Mouse (Mus musculus) limb, embryonic 10.5 days (tissue): Measurements from ENCODE around the gene Hoxa7. TPM values are rescaled to one million over a fixed set of nuclear protein-coding genes. Genes with fewer than 3 reads are reported as not detected.

Source experiments
- DNase-seq: peaks from one replicate; pipeline ENCODE4 v3.0.0-alpha.2; 2017; ENCODE audit warnings: low spot score
- H3K27ac ChIP-seq: fragments of 300-500 bp; sonication (generic); 2 replicates; pipeline ENCODE4 v1.5.1; 2016; ENCODE audit warnings: mild to moderate bottlenecking
- H3K27me3 ChIP-seq: fragments of 300-500 bp; sonication (generic); 2 replicates; pipeline ENCODE4 v1.6.1; 2016; ENCODE audit warnings: low read depth, mild to moderate bottlenecking; ENCODE audit not compliant: poor library complexity, severe bottlenecking
- H3K36me3 ChIP-seq: fragments of 300-500 bp; sonication (generic); 2 replicates; pipeline ENCODE4 v1.6.1; 2016; ENCODE audit warnings: mild to moderate bottlenecking, moderate library complexity
- H3K4me1 ChIP-seq: fragments of 300-500 bp; sonication (generic); 2 replicates; pipeline ENCODE4 v1.6.1; 2016
- H3K4me3 ChIP-seq: fragments of 300-500 bp; sonication (generic); 2 replicates; pipeline ENCODE4 v1.5.1; 2016; ENCODE audit warnings: mild to moderate bottlenecking, moderate library complexity
- H3K9me3 ChIP-seq: fragments of 300-500 bp; sonication (generic); replicated peaks from 2 replicates; pipeline ENCODE4 v1.6.1; 2016; ENCODE audit warnings: mild to moderate bottlenecking
- WGBS: fragments of 180-500 bp; shearing (Covaris S2); methylation state at CpG from one replicate; pipeline ENCODE4 v1.1.7; 2016; 5-methylcytosine and 5-hydroxymethylcytosine counted together
- polyA plus RNA-seq: library from polyadenylated mRNA; unstranded; fragments of >200 nt; fragmentation: Nextera tagmentation; extraction: Ambion mirVana; gene quantifications from 2 replicates; pipeline ENCODE4 v1.2.1, GENCODE M21; 2016

The Hoxa7 gene
- polyA plus RNA-seq, 1 experiment from 2014 or later, result 24.8 TPM

DNA sequence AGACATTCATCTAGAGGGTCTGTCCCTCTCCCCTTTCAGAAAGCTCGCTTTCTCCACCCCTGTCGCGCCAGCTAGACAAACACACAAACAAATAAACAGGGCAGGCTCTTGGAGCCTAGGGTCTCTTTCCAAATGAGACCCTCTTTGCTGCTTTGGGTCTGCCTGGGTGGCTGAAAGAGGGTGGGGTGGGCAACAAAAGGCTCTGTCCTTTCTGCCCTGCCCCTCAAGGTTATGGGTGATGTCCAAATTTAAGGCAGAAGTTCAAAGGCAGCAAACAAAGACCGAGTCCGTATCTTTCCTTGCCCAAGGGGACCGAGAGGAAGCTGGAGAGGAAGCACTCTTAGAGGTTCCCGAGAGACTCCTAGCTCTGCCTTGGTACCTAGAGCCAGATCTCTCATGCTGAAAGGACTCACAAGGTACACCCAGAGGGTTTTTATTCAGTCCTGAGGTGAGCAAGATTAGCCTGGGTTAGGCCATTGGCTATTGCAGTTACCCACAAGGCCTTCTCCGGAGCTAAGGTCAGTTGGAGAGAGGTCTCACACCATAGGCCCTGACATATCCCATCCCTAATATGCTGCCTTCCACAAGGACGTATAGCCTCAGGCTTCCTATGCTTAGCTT lies 19.5 kb upstream of the Hoxa7 start:
- H3K9me3 ChIP-seq, result no peaks in the 10 kb centered on the region
- WGBS, result 2% methylated on average over 9 of the region's 9 CpGs
- peak overlapping the region; percentile 99 for H3K27ac ChIP-seq
- peaks cover 51% of the 10 kb centered on the region for H3K4me1 ChIP-seq
- DNase-seq, result no peak
- peaks cover 36% of the 10 kb centered on the region for H3K36me3 ChIP-seq
- peaks cover 73% of the 10 kb centered on the region for H3K27me3 ChIP-seq
- peak overlapping the region; percentile 90 for H3K4me3 ChIP-seq

GRCm38 (mm10) chr6:52240389-52241000 lies 18.8 kb upstream of the Hoxa7 start, which contains the start of gene Hoxa10:
TSS of gene Hoxa10 (minus strand) at chr6:52240854.
- DNase-seq, result peak; percentile 96
- under 1% methylated on average over 35 of the region's 35 CpGs for WGBS
- H3K27me3 ChIP-seq, result peaks cover 73% of the 10 kb centered on the region
- H3K9me3 ChIP-seq, result no peaks in the 10 kb centered on the region
- H3K27ac ChIP-seq, result peak within 1 kb of the TSS; percentile 99
- H3K36me3 ChIP-seq, result peaks cover 40% of the 10 kb centered on the region
- H3K4me3 ChIP-seq, result peak within 1 kb of the TSS; percentile 90
- peaks cover 52% of the 10 kb centered on the region for H3K4me1 ChIP-seq

GRCm38 (mm10) chr6:52239625-52240388 lies 18.2 kb upstream of the Hoxa7 start:
- Histone ChIP-seq H3K36me3 (peaks cover 40% of the 10 kb centered on the region), H3K27ac (peak overlapping the region; percentile 99), H3K4me3 (peak overlapping the region; percentile 90), H3K4me1 (peaks cover 52% of the 10 kb centered on the region), H3K27me3 (peaks cover 72% of the 10 kb centered on the region), H3K9me3 (no peaks in the 10 kb centered on the region)
- under 1% methylated on average over 30 of the region's 30 CpGs for WGBS
- no peak for DNase-seq

- Histone ChIP-seq H3K4me1 (peaks cover 60% of the 10 kb centered on the region), H3K9me3 (no peaks in the 10 kb centered on the region), H3K27me3 (peaks cover 80% of the 10 kb centered on the region), H3K36me3 (peaks cover 47% of the 10 kb centered on the region), H3K4me3 (peak overlapping the region; percentile 90), H3K27ac (peak overlapping the region; percentile 99)
- under 1% methylated on average over 7 of the region's 7 CpGs for WGBS
- DNase-seq, result no peak
Measured at GRCm38 (mm10) chr6:52238976-52239375, 17.3 kb upstream of the Hoxa7 start.

DNA sequence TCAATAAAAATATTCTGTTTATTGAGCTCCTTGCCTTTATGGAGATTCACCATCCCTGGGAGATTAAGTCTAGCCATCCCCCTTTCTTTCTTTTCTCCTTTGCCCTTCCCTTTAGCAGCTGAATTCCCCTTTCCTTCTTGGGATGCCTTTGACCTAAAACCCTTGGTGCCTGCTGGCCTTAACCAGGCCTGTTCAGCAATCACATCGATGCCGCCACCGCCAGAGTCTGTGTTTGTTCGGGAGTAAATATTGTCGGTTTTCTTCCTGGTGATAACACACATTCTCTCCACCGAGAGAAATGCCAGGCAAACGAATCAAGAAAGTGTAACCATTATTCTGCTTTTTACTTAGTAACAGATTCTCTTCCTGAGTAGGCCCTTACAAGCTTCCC lies 16.5 kb upstream of the Hoxa7 start:
- WGBS, result 1% methylated on average over 7 of the region's 7 CpGs
- peaks cover 79% of the 10 kb centered on the region for H3K27me3 ChIP-seq
- peak overlapping the region; percentile 99 for H3K27ac ChIP-seq

DNA sequence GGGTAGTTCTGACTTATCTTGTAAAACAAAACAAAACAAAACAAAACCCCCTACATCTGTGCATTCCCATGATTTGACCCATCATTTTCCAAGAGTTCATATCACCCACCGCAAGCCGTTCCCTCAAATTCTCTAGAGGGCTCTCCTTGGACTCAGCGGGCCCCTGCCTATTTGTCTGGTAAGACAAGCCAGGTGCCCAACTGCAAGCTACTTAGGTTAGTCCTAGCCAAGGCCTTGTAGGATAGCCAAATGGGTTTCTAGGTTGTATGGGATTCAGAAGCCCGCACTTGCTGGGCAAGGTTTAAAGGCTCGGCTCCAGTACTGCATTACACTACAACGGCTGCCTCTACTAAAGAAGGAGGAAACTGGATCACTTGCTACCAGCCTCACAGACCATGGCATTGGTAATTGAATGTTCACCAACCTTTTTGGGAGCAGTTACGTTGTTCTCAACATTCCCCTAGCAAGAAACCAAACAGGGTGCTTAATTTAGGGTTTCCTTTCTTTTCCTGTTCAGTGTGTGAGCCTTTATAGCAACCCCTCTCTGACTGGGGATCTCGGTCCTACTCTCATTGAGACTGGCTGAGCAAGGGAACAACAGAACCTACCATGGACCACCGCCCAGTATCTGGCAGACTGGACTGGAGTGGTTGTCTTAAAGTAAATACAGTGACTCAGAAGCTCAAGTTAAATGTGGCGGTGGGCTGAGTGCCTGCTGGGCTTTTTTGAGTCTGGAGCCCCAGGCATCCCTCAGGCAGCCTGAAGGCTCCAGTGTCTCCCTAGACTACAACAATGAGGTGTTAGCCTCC lies 15.9 kb upstream of the Hoxa7 start:
- H3K4me3 ChIP-seq, result peak overlapping the region; percentile 90
- H3K9me3 ChIP-seq, result no peaks in the 10 kb centered on the region
- H3K36me3 ChIP-seq, result peaks cover 47% of the 10 kb centered on the region
- H3K27me3 ChIP-seq, result peaks cover 73% of the 10 kb centered on the region
- H3K4me1 ChIP-seq, result peaks cover 48% of the 10 kb centered on the region
- DNase-seq, result no peak
- 6% methylated on average over 10 of the region's 10 CpGs for WGBS
- peak overlapping the region; percentile 99 for H3K27ac ChIP-seq

More for the DNA sequence above, 16.5 kb upstream of the Hoxa7 start:
- Histone ChIP-seq H3K4me1 (peaks cover 54% of the 10 kb centered on the region), H3K4me3 (peak overlapping the region; percentile 90), H3K36me3 (peaks cover 47% of the 10 kb centered on the region), H3K9me3 (no peaks in the 10 kb centered on the region)
- DNase-seq, result no peak

DNA sequence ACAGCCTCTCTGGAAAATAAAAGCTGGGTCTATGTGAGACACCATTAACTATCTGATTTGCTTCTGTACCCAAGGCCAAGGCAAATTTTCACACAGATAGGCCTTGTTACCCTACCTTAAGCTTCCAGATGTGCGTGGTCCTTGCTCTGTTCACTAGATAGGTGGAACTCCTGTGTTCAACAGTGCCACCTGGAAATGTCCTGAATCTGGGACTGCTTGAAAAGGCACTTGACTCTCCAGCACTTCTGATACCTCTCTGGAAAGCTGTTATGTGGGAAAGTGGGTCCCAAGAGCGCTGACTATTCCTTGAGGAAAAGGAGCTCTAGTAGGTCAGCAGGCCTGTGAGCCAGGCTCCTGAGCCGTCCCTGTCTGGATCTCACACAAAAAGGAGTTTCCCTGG lies 15.2 kb upstream of the Hoxa7 start:
- no peak for DNase-seq
- 9% methylated on average over 3 of the region's 3 CpGs for WGBS
- H3K27ac ChIP-seq, result peak overlapping the region; percentile 99
- no peaks in the 10 kb centered on the region for H3K9me3 ChIP-seq
- H3K36me3 ChIP-seq, result peaks cover 51% of the 10 kb centered on the region
- peak overlapping the region; percentile 90 for H3K4me3 ChIP-seq
- H3K27me3 ChIP-seq, result peaks cover 67% of the 10 kb centered on the region
- H3K4me1 ChIP-seq, result peaks cover 42% of the 10 kb centered on the region

DNA sequence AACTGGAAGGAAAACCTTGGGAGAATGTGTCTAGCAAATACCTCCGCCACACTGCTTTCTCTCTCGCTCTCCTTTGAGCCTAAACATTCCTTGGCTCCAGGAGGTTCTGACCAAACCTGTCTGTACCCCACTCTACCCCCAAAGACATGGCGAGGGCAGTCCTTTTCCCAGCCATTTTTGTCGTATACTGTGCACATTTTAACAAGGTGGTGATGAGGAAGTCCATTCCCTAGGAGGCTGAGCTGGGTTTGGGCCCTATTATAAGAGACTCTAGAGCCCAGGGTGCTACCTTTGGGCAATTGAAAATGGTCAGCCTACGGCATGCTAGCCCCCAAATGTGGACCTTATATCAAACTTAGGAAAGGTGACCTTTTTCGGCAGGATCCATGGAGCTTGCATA lies 14.2 kb upstream of the Hoxa7 start:
- peak overlapping the region; percentile 90 for H3K4me3 ChIP-seq
- no peak for DNase-seq
- peaks cover 56% of the 10 kb centered on the region for H3K36me3 ChIP-seq
- WGBS, result 14% methylated on average over 6 of the region's 6 CpGs
- peaks cover 33% of the 10 kb centered on the region for H3K4me1 ChIP-seq
- peaks cover 58% of the 10 kb centered on the region for H3K27me3 ChIP-seq
- H3K9me3 ChIP-seq, result no peaks in the 10 kb centered on the region
- H3K27ac ChIP-seq, result peak overlapping the region; percentile 99

DNA sequence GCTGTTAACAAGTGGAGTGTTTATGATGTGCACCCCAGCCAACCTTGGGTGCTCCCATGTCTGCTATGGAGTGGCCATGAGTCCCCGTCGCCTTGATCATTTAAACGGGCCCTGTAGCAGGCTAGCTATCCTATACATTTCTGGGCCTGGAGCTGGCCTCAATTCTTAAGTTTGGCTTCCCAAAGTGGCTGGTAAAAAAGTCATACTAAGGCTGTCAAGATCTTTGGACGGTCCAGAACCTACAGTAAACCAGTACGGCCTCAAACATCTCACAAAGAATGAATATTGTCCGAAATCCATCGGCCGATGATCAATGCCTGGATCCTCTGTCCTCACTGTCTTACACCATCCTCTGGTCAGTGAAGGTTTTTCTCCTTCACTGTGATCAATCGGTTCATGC lies 13.6 kb upstream of the Hoxa7 start:
- Histone ChIP-seq H3K4me1 (peaks cover 32% of the 10 kb centered on the region), H3K4me3 (peak overlapping the region; percentile 90), H3K27me3 (peaks cover 56% of the 10 kb centered on the region), H3K27ac (peak overlapping the region; percentile 99), H3K36me3 (peaks cover 62% of the 10 kb centered on the region), H3K9me3 (no peaks in the 10 kb centered on the region)
- no peak for DNase-seq
- WGBS, result 22% methylated on average over 9 of the region's 9 CpGs

GRCm38 (mm10) chr6:52234428-52235140 lies 12.9 kb upstream of the Hoxa7 start:
- Histone ChIP-seq H3K27me3 (peaks cover 56% of the 10 kb centered on the region), H3K4me3 (peak overlapping the region; percentile 90), H3K27ac (peak overlapping the region; percentile 99), H3K9me3 (no peaks in the 10 kb centered on the region), H3K4me1 (peaks cover 32% of the 10 kb centered on the region), H3K36me3 (peaks cover 69% of the 10 kb centered on the region)
- under 1% methylated on average over 68 of the region's 68 CpGs for WGBS
- DNase-seq, result peak; percentile 88

- under 1% methylated on average over 70 of the region's 70 CpGs for WGBS
- Histone ChIP-seq H3K4me1 (peaks cover 32% of the 10 kb centered on the region), H3K27me3 (peaks cover 57% of the 10 kb centered on the region), H3K9me3 (no peaks in the 10 kb centered on the region), H3K4me3 (peak overlapping the region; percentile 90), H3K27ac (peak overlapping the region; percentile 99), H3K36me3 (peaks cover 77% of the 10 kb centered on the region)
- DNase-seq, result peak; percentile 77
Measured at GRCm38 (mm10) chr6:52233546-52234427, 12.1 kb upstream of the Hoxa7 start.
